In genomic region chrX:159735513-159736099, GRCm38 (mm10) we compare ENCODE assay signal across 11 mouse cellular contexts.
DNase-seq lines count a peak whose midpoint lies in the region; ATAC-seq and TF ChIP-seq lines count a peak whose summit lies in the region.
"Had no signal": no experiment of that assay in that cellular context is flagged by ENCODE, and none has a peak within 500 bp of the region (broad histone marks: within the 10 kb centered on the region; RNA-seq: fewer than 3 reads in every experiment).

No protein-coding gene starts in this region.

- H3K36me3 ChIP-seq in hindbrain, embryonic 11.5 days (ENCODE audit: control insufficient read depth, insufficient read depth, low read length), result no peaks in the 10 kb centered on the region
- H3K36me3 ChIP-seq in hindbrain, embryonic 13.5 days, result no peaks in the 10 kb centered on the region
- H3K36me3 ChIP-seq in spleen, adult 2 months (ENCODE audit: control insufficient read depth, insufficient read depth, low read length), result no peaks in the 10 kb centered on the region

- no peaks in the 10 kb centered on the region for H3K9me3 ChIP-seq in hindbrain, embryonic 11.5 days (ENCODE audit: control insufficient read depth, low read length)
- H3K9me3 ChIP-seq in hindbrain, embryonic 13.5 days, result no peaks in the 10 kb centered on the region

- ATAC-seq in hindbrain, embryonic 11.5 days (ENCODE audit: low FRiP score), result no peak
- ATAC-seq in hindbrain, embryonic 13.5 days (ENCODE audit: low FRiP score), result no peak

- H3K27me3 ChIP-seq in hindbrain, embryonic 11.5 days (ENCODE audit: control insufficient read depth, insufficient read depth, low read length), result peaks cover 5% of the 10 kb centered on the region; the same call in 1 of the 2 replicates
- peaks cover 5% of the 10 kb centered on the region; the same call in 1 of the 2 replicates for H3K27me3 ChIP-seq in hindbrain, embryonic 13.5 days
- H3K27me3 ChIP-seq in spleen, adult 2 months (ENCODE audit: control insufficient read depth, insufficient read depth, low read length), result no peaks in the 10 kb centered on the region
- H3K27me3 ChIP-seq in cerebellum, adult 2 months (ENCODE audit: control insufficient read depth, insufficient read depth, low read length), result no peaks in the 10 kb centered on the region

- H3K4me3 ChIP-seq in hindbrain, embryonic 11.5 days (ENCODE audit: low read depth, low read length), result no peak overlapping the region
- no peak overlapping the region for H3K4me3 ChIP-seq in hindbrain, embryonic 13.5 days
- H3K4me3 ChIP-seq in brown adipose tissue, adult 24 weeks (ENCODE audit: insufficient read depth, low read depth, low read length), result no peak overlapping the region
- H3K4me3 ChIP-seq in spleen, adult 2 months (ENCODE audit: extremely low read depth, insufficient read depth, insufficient read length), result no peak overlapping the region
- H3K4me3 ChIP-seq in cerebellum, adult 2 months (replicated peaks; ENCODE audit: insufficient read depth, low read depth, low read length), result no peak overlapping the region
- H3K4me3 ChIP-seq: erythroblast, embryonic 14.5 days had no signal

- no peak overlapping the region for H3K9ac ChIP-seq in hindbrain, embryonic 11.5 days (ENCODE audit: low read depth, low read length)
- no peak overlapping the region for H3K9ac ChIP-seq in hindbrain, embryonic 13.5 days

- H3K27ac ChIP-seq in hindbrain, embryonic 11.5 days (ENCODE audit: low read depth, low read length), result no peak overlapping the region
- no peak overlapping the region for H3K27ac ChIP-seq in hindbrain, embryonic 13.5 days
- H3K27ac ChIP-seq in brown adipose tissue, adult 24 weeks (replicated peaks; ENCODE audit: low read depth, low read length), result peak overlapping the region; percentile 76
- H3K27ac ChIP-seq in spleen, adult 2 months (ENCODE audit: insufficient read depth, low read length), result no peak overlapping the region
- no peak overlapping the region for H3K27ac ChIP-seq in cerebellum, adult 2 months (ENCODE audit: insufficient read depth, low read length)

- intact Hi-C loops in gastrocnemius, postnatal 14 days (cut with DNase I; ENCODE audit: low total_unique reads), result no loop called here

- no peaks in the 10 kb centered on the region for H3K4me1 ChIP-seq in hindbrain, embryonic 11.5 days (replicated peaks; ENCODE audit: control insufficient read depth, insufficient read depth, low read length)
- H3K4me1 ChIP-seq in hindbrain, embryonic 13.5 days (replicated peaks), result no peaks in the 10 kb centered on the region; the same call in 1 of the 2 replicates
- H3K4me1 ChIP-seq in brown adipose tissue, adult 24 weeks (ENCODE audit: control insufficient read depth, insufficient read depth, insufficient read length, low read length), result peaks cover 5% of the 10 kb centered on the region
- H3K4me1 ChIP-seq in spleen, adult 2 months (ENCODE audit: control insufficient read depth, insufficient read depth, insufficient read length), result peaks cover 3% of the 10 kb centered on the region
- H3K4me1 ChIP-seq in cerebellum, adult 2 months (ENCODE audit: control insufficient read depth, insufficient read depth, low read length), result no peaks in the 10 kb centered on the region; the same call in 1 of the 2 replicates

- TF ChIP-seq POLR2A in spleen, adult 2 months (IDR thresholded peaks at IDR 0.05; ENCODE audit: low read depth, low read length), result no peak
- no peak for TF ChIP-seq POLR2A in cerebellum, adult 2 months (IDR thresholded peaks at IDR 0.05; ENCODE audit: borderline replicate concordance, insufficient read depth, low read length)

- 57% methylated on average over 6 of the region's 6 CpGs for WGBS in hindbrain, embryonic 11.5 days
- whole genome bisulfite sequencing in hindbrain, embryonic 13.5 days, result 38% methylated on average over 6 of the region's 6 CpGs
- WGBS in spleen, adult 2 months, result 28% methylated on average over 6 of the region's 6 CpGs
- 37% methylated on average over 6 of the region's 6 CpGs for WGBS in cerebellum, adult 2 months

- DNase-seq in hindbrain, embryonic 11.5 days (ENCODE audit: low spot score), result peak; percentile 8
- DNase-seq in CD4-positive, CD25-positive, alpha-beta regulatory T cell, adult 2 months (ENCODE audit: low read depth, low spot score), result peak; percentile 46
- peak; percentile 44 to 70 for DNase-seq in spleen, adult 2 months (ENCODE audit: low read depth in 1 of 2, low spot score in 2 of 2)
- DNase-seq in cerebellum, adult 2 months, result no peak
- no peak for DNase-seq in gastrocnemius, postnatal 14 days
- no peak for DNase-seq in ovary, adult 18-20 months (ENCODE audit: low spot score)
- DNase-seq: kidney, postnatal 10 days; lung, postnatal 10 days had no signal

- TF ChIP-seq CTCF in spleen, adult 2 months (IDR thresholded peaks at IDR 0.05; ENCODE audit: extremely low read depth, insufficient read depth, insufficient read length, insufficient replicate concordance), result no peak
- TF ChIP-seq CTCF in cerebellum, adult 2 months (IDR thresholded peaks at IDR 0.05; ENCODE audit: borderline replicate concordance, insufficient read depth, low read depth, low read length), result no peak

- no peak overlapping the region for H3K4me2 ChIP-seq in hindbrain, embryonic 11.5 days (replicated peaks; ENCODE audit: low read depth, low read length)
- H3K4me2 ChIP-seq in hindbrain, embryonic 13.5 days, result no peak overlapping the region

Comparison
In these comparisons a context has a peak if more than half of its experiments do, and no peak if none do; other contexts are left out.
1. DNase-seq: peak in hindbrain, embryonic 11.5 days (single experiment), CD4-positive, CD25-positive, alpha-beta regulatory T cell, adult 2 months (single experiment) and spleen, adult 2 months (2 of 2); none in cerebellum, adult 2 months (0 of 2), gastrocnemius, postnatal 14 days (single experiment) and ovary, adult 18-20 months (single experiment).